17 mouse cellular contexts compared by ENCODE assay signal in the genomic region with DNA sequence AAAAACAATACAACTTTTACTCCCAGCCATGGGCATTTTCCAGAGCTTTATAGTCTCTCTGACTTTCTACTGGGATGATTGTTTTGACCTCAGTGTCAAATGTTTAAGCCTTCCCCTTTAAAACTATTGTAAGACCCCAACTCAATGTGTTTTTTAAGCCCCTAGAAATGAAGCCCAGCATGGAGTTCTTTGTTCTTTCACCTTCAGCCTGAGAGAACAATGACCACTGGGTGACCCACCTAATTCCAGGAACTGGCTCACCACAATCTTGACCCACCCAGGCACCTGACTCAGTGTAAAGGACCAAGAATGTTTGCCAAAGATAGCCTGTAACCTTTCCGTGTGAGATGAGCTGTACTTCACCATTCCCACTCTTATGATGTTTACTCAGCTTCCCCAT.
"Had no signal": no experiment of that assay in that cellular context is flagged by ENCODE, and none has a peak within 500 bp of the region (broad histone marks: within the 10 kb centered on the region; RNA-seq: fewer than 3 reads in every experiment).

No protein-coding gene starts in this region.

- H3K4me3 ChIP-seq: lung, embryonic 15.5 days; megakaryocyte, embryonic 14.5 days; midbrain, embryonic 13.5 days; midbrain, embryonic 15.5 days; neural tube, embryonic 12.5 days; stomach, embryonic 15.5 days had no signal

- H3K4me2 ChIP-seq: lung, embryonic 15.5 days; midbrain, embryonic 11.5 days; midbrain, embryonic 13.5 days; midbrain, embryonic 15.5 days; neural tube, embryonic 12.5 days; stomach, embryonic 15.5 days had no signal

- H3K27ac ChIP-seq: lung, embryonic 15.5 days; macrophage; midbrain, embryonic 13.5 days; midbrain, embryonic 15.5 days; neural tube, embryonic 12.5 days; stomach, embryonic 15.5 days had no signal

- ATAC-seq: liver, postnatal 0 days; lung, postnatal 0 days; midbrain, embryonic 13.5 days; midbrain, embryonic 15.5 days had no signal

- H3K36me3 ChIP-seq: lung, embryonic 15.5 days; midbrain, embryonic 13.5 days; midbrain, embryonic 15.5 days; neural tube, embryonic 12.5 days; stomach, embryonic 15.5 days had no signal

- DNase-seq: liver, postnatal 0 days; lung, adult 2 months; lung, postnatal 14 days; lung, postnatal 36 days; right cerebral cortex, postnatal 14 days; thymus, adult 18-20 months; thymus, postnatal 14 days; thymus, postnatal 36 days had no signal

- H3K9me3 ChIP-seq: lung, embryonic 15.5 days; midbrain, embryonic 13.5 days; midbrain, embryonic 15.5 days; neural tube, embryonic 12.5 days; stomach, embryonic 15.5 days had no signal

- H3K9ac ChIP-seq: liver, postnatal 0 days; lung, embryonic 15.5 days; midbrain, embryonic 13.5 days; midbrain, embryonic 15.5 days; neural tube, embryonic 12.5 days; stomach, embryonic 15.5 days had no signal

- H3K27me3 ChIP-seq: lung, embryonic 15.5 days; megakaryocyte, embryonic 14.5 days; midbrain, embryonic 13.5 days; midbrain, embryonic 15.5 days; neural tube, embryonic 12.5 days; stomach, embryonic 15.5 days had no signal

- H3K4me1 ChIP-seq: lung, embryonic 15.5 days; megakaryocyte, embryonic 14.5 days; midbrain, embryonic 13.5 days; midbrain, embryonic 15.5 days; neural tube, embryonic 12.5 days; stomach, embryonic 15.5 days had no signal
